Mouse (Mus musculus) forebrain, embryonic 11.5 days (tissue): ENCODE measurements around the gene Prrc2b. TPM values are rescaled to one million over a fixed set of nuclear protein-coding genes. Genes with fewer than 3 reads are reported as not detected.

Experiments used
- ATAC-seq: fragments of 200-750 bp; cut with Nextera tagmentation; replicated peaks from 2 replicates; pipeline ENCODE4 v1.8.0; 2017; ENCODE audit warnings: moderate TSS enrichment; ENCODE audit not compliant: low FRiP score
- DNase-seq: peaks from one replicate; pipeline ENCODE4 v3.0.0-alpha.2; 2017; ENCODE audit warnings: low spot score
- H3K27ac ChIP-seq: fragments of 300-500 bp; sonication (generic); 2 replicates; pipeline ENCODE4 v1.5.1; 2014; ENCODE audit warnings: low read depth, low read length
- H3K27me3 ChIP-seq: fragments of 300-500 bp; sonication (generic); 2 replicates; pipeline ENCODE4 v1.6.1; 2014; ENCODE audit warnings: mild to moderate bottlenecking, low read length, mixed read lengths; ENCODE audit not compliant: control insufficient read depth, insufficient read depth
- H3K36me3 ChIP-seq: fragments of 300-500 bp; sonication (generic); 2 replicates; pipeline ENCODE4 v1.6.1; 2014; ENCODE audit warnings: mild to moderate bottlenecking, low read length, moderate library complexity, mixed read lengths; ENCODE audit not compliant: control insufficient read depth, insufficient read depth
- H3K4me1 ChIP-seq: fragments of 300-500 bp; sonication (generic); replicated peaks from 2 replicates; pipeline ENCODE4 v1.6.1; 2014; ENCODE audit warnings: low read length, mixed read lengths; ENCODE audit not compliant: control insufficient read depth, insufficient read depth
- H3K4me2 ChIP-seq: fragments of 300-500 bp; sonication (generic); 2 replicates; pipeline ENCODE4 v1.6.1; 2014; ENCODE audit warnings: low read depth, mild to moderate bottlenecking, low read length, moderate library complexity, mixed read lengths; ENCODE audit not compliant: severe bottlenecking
- H3K4me3 ChIP-seq: fragments of 300-500 bp; sonication (generic); 2 replicates; pipeline ENCODE4 v1.5.1; 2014; ENCODE audit warnings: low read depth, low read length
- H3K9ac ChIP-seq: fragments of 300-500 bp; sonication (generic); 2 replicates; pipeline ENCODE4 v1.6.1; 2014; ENCODE audit warnings: low read length
- H3K9me3 ChIP-seq: fragments of 300-500 bp; sonication (generic); 2 replicates; pipeline ENCODE4 v1.6.1; 2016; ENCODE audit warnings: low read length, mixed read lengths; ENCODE audit not compliant: control insufficient read depth
- WGBS: fragments of 180-500 bp; shearing (Covaris S2); extraction: QIAGEN DNeasy Blood & Tissue Kit; methylation state at CpG from one replicate; pipeline ENCODE4 v1.1.7; 2014; 5-methylcytosine and 5-hydroxymethylcytosine counted together
- polyA plus RNA-seq: library from polyadenylated mRNA; unstranded; fragments of >200 nt; fragmentation: Nextera tagmentation; extraction: Ambion mirVana; gene quantifications from 2 replicates; pipeline ENCODE4 v1.2.1, GENCODE M21; 2014

Prrc2b gene
- polyA plus RNA-seq, 1 experiment from 2014 or later: 102 TPM

DNA sequence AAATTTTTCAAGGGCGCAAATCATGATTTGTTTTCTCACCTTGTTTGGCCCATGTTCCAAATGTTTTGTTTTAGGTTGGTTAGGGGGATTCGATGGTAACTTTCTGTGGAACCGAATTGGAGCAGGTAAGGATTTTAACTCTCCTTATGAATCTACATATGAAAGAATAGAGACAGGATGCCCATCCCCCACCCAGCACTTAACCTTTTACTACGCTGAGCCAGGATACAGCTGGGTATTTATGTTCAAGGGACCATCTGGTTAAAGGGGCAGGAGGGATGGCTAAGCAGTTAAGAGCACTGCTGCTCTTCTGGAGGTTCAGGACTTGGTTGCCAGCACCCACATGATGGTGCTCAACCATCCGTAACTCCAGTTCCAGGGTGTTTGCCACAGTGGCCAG, 89.7 kb downstream of the Prrc2b start:
- no peaks in the 10 kb centered on the region for H3K27me3 ChIP-seq
- ATAC-seq (no peak), DNase-seq (no peak)
- H3K4me3 ChIP-seq: no peak overlapping the region
- H3K36me3 ChIP-seq: no peaks in the 10 kb centered on the region; the same call in 1 of the 2 replicates
- no peak overlapping the region for H3K9ac ChIP-seq
- no peak overlapping the region for H3K27ac ChIP-seq
- 91% methylated on average over 5 of the region's 5 CpGs for WGBS
- no peaks in the 10 kb centered on the region for H3K9me3 ChIP-seq
- H3K4me1 ChIP-seq: 0 out of 2 replicates have a peak, but pooled peaks cover 3% of the 10 kb centered on the region
- no peak overlapping the region for H3K4me2 ChIP-seq

DNA sequence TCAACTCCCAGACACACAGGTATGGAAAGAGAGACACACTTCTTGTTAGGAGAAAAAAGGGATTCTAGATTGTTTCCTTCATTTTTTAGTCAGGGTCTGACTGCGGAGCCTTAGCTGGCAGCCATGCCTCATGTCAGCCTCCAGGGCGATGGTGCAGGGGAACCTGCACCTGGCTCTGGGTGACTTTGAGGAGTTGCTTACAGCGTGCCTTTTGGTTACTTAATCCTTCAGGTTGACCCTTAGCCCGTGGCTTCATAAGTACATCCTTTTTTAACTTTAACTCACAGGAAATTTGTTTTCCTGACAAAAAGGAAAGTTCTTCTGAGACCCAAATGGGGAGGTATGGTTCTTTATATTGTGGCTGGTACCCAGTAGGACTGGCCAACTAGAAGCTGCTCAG, 92.1 kb downstream of the Prrc2b start:
- DNase-seq: no peak
- H3K36me3 ChIP-seq: peaks cover 2% of the 10 kb centered on the region; the same call in 1 of the 2 replicates
- 82% methylated on average over 4 of the region's 4 CpGs for WGBS

DNA sequence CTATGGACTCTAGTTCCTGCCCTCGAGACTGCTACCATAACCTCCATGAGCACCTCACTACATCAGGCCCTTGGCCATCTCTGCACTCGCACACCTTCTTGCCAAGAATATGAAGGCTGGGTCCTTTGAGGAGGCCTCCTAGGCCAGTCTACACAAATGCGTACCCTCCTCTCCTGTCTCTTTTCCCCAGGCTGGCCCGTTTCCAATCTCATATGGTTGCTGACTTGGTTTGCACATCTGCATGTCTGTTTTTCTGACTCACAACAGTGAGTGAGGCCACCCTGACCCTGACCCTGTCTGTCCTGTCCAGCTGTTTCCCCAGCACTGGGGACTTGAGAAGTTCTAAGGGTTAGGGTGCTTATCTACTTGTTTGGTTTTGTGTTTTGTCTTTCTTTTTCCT, 95.9 kb downstream of the Prrc2b start:
- no peak overlapping the region for H3K9ac ChIP-seq
- H3K4me3 ChIP-seq: no peak overlapping the region
- no peaks in the 10 kb centered on the region for H3K9me3 ChIP-seq
- no peak for DNase-seq
- no peak for ATAC-seq
- no peak overlapping the region for H3K27ac ChIP-seq
- peaks cover 7% of the 10 kb centered on the region; the same call in 1 of the 2 replicates for H3K36me3 ChIP-seq
- 90% methylated on average over 4 of the region's 4 CpGs for WGBS
- H3K4me2 ChIP-seq: no peak overlapping the region
- no peaks in the 10 kb centered on the region for H3K4me1 ChIP-seq
- H3K27me3 ChIP-seq: no peaks in the 10 kb centered on the region

More for the DNA sequence above, 92.1 kb downstream of the Prrc2b start:
- Histone ChIP-seq H3K27me3 (no peaks in the 10 kb centered on the region), H3K4me3 (no peak overlapping the region), H3K27ac (no peak overlapping the region), H3K9me3 (no peaks in the 10 kb centered on the region), H3K4me1 (no peaks in the 10 kb centered on the region), H3K4me2 (no peak overlapping the region), H3K9ac (no peak overlapping the region)
- ATAC-seq: no peak

DNA sequence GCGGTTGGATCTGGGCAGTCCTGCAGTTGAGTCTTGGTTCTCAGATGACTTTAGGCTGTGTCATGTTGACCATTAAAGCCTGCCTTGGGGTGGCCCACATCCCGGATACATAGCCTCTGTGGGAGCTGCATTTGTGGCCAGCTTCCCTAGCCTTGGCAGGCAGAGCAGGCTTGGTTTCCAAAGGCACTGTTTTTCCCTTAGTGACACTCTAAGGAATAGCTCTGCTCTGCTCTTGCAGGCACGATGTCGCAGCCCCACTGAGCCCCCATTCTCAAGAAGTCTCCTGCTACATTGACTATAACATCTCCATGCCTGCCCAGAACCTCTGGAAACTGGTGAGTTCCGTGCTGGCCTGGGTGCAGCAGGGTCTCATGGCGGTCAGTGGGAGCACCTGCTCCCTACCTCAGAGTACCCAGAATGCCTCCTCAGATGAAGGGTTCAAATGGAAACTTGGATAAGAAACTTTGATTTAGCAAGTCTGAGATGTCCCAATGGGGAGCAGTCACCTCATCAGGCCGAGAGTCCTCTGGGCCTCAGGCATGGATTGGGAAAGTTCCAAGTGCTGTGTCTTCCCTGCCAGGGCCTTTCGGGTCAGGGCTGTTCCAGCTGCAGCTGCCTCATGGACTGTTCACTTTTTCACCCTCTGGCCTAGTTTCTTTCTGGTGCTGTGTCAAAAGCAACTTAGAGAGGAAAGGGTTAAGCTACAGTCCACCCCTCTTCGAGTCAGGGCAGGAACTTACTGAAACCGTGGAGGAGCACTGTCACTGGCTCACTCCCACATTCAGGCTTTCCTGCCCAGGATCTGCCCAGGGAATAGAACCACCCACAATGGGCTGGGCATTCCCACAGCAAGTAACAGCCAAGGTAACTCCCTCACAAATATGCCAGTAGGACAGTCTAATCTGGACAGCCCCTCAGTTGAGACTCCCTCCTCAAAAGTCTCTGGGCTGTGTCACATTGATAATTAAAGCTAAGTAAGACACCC, 97.8 kb downstream of the Prrc2b start:
- Histone ChIP-seq H3K27me3 (no peaks in the 10 kb centered on the region), H3K4me2 (no peak overlapping the region), H3K36me3 (peaks cover 12% of the 10 kb centered on the region; the same call in 1 of the 2 replicates), H3K4me1 (no peaks in the 10 kb centered on the region), H3K27ac (no peak overlapping the region), H3K9me3 (no peaks in the 10 kb centered on the region), H3K9ac (no peak overlapping the region), H3K4me3 (no peak overlapping the region)
- ATAC-seq: no peak
- DNase-seq: no peak
- WGBS: 82% methylated on average over 10 of the region's 10 CpGs

DNA sequence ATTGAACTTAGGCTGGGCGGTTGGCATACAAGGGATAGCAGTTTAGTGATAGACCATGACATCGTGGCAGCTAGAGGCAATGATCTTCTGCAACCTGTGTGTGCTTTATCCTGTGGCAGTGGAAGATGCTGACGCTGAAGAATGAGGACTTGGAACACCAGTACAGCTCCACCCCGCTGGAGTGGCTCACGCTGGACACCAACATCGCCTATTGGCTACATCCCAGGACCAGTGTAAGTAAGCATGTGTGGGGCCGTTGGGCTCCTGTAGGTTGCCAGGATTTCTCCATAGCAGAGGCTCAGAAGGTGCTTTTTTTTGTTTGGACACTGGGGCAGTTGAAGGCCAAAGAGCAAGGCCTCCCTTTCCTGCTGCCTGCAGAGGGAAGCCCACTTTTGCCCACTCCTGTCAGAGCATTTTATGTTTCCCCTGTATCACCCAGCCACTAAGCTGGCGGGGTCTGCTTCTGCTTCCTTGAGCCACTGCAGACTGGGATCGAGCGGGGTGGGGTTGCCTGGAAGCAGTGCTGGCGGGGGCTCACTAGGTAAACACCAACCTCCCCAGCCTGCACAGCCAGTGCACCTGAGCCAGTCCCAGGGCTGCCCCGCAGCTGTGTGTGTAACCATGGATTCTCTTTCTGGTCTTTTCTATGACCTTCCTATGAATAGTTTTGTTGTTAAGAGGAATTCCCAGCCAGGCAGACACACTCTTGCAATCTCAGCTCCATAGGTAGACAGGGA, 101.1 kb downstream of the Prrc2b start:
- no peaks in the 10 kb centered on the region for H3K27me3 ChIP-seq
- no peaks in the 10 kb centered on the region for H3K9me3 ChIP-seq
- no peak for ATAC-seq
- no peak overlapping the region for H3K4me3 ChIP-seq
- H3K27ac ChIP-seq: no peak overlapping the region
- WGBS: 89% methylated on average over 12 of the region's 12 CpGs
- no peak overlapping the region for H3K4me2 ChIP-seq
- peaks cover 18% of the 10 kb centered on the region; the same call in 1 of the 2 replicates for H3K36me3 ChIP-seq
- DNase-seq: no peak
- no peak overlapping the region for H3K9ac ChIP-seq
- no peaks in the 10 kb centered on the region for H3K4me1 ChIP-seq

DNA sequence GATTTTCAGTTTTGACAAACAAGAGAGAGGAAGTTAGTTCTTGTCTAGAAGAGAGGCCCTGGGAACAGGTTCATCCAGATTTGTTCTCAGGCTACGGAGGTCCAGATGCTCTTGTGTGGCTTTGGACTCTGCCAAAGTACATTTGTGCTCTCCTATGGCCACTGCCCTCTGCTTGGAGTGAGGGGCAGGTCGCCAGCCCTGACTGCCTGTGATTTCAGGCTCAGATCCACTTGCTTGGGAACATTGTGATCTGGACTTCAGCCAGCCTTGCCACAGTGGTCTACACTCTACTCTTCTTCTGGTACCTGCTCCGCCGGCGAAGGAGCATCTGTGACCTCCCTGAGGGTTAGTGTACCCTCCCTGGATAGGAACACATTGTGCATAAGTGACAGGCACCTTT, 101.8 kb downstream of the Prrc2b start:
- Histone ChIP-seq H3K9me3 (no peaks in the 10 kb centered on the region), H3K27me3 (no peaks in the 10 kb centered on the region), H3K4me3 (no peak overlapping the region), H3K4me2 (no peak overlapping the region), H3K27ac (no peak overlapping the region), H3K9ac (no peak overlapping the region), H3K4me1 (no peaks in the 10 kb centered on the region), H3K36me3 (peaks cover 20% of the 10 kb centered on the region; the same call in 1 of the 2 replicates)
- DNase-seq: no peak
- no peak for ATAC-seq
- WGBS: 89% methylated on average over 5 of the region's 5 CpGs

DNA sequence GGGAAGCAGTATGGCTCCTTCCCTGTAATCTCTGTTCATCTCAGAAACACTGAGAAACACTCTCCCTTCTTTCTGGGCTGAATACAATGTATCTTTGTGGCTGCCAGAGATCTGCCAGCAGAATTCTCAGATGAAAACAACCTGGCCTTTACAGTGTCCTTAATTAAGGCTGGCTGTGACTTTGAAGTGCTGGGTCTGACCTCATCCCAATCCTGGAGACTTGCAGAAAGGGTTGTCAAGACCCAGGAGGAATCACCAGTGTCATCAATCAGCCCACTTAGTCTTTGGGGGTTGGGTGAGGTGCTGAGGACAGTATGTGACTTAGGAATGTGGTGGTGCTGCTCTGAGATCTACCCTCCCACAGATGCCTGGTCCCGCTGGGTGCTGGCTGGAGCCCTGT, 102.5 kb downstream of the Prrc2b start:
- no peaks in the 10 kb centered on the region for H3K27me3 ChIP-seq
- H3K36me3 ChIP-seq: peaks cover 21% of the 10 kb centered on the region; the same call in 1 of the 2 replicates
- H3K4me2 ChIP-seq: no peak overlapping the region
- no peak for DNase-seq
- ATAC-seq: no peak
- H3K4me3 ChIP-seq: no peak overlapping the region
- WGBS: 94% methylated on average over 1 of the region's 1 CpGs
- H3K9ac ChIP-seq: no peak overlapping the region
- no peaks in the 10 kb centered on the region for H3K4me1 ChIP-seq
- H3K27ac ChIP-seq: no peak overlapping the region
- H3K9me3 ChIP-seq: no peaks in the 10 kb centered on the region

DNA sequence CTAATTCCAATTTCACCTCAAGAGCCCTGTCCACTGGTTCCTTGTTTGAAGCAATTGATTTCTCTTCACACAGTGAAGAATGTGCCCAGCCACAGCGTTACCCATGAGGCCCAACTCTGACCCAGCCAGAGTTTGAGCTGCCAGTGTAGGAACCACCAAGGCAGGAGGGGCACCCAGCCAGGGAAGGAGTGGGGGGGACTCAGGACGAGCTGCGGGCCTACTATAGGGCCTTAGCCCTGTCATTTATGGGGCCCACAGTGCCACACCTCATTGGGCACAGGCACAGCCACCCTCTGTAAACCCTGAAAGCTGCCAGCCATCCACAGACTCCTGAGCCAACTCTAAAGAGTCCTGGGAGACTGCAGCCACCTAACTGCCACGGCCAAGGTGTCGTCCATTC, 103.7 kb downstream of the Prrc2b start:
- Histone ChIP-seq H3K4me2 (no peak overlapping the region), H3K9me3 (no peaks in the 10 kb centered on the region), H3K36me3 (peaks cover 17% of the 10 kb centered on the region; the same call in 1 of the 2 replicates), H3K27ac (no peak overlapping the region), H3K4me3 (no peak overlapping the region), H3K27me3 (no peaks in the 10 kb centered on the region), H3K4me1 (peaks cover 8% of the 10 kb centered on the region; the same call in 1 of the 2 replicates), H3K9ac (no peak overlapping the region)
- ATAC-seq (no peak), DNase-seq (no peak)
- 87% methylated on average over 5 of the region's 5 CpGs for WGBS
